Mouse (Mus musculus) erythroblast, embryonic 14.5 days (primary cell): ENCODE measurements around the gene Veph1. TPM values are rescaled to one million over a fixed set of nuclear protein-coding genes. Genes with fewer than 3 reads are reported as not detected.

Source experiments
- H3K27me3 ChIP-seq: 2 replicates; pipeline ENCODE4 v1.6.1; 2012; ENCODE audit warnings: inconsistent platforms; ENCODE audit not compliant: control insufficient read depth
- H3K36me3 ChIP-seq: 2 replicates; pipeline ENCODE4 v1.6.1; 2012; ENCODE audit warnings: mild to moderate bottlenecking, inconsistent platforms; ENCODE audit not compliant: control insufficient read depth
- H3K4me1 ChIP-seq: 2 replicates; pipeline ENCODE4 v1.6.1; 2012; ENCODE audit warnings: inconsistent platforms; ENCODE audit not compliant: control insufficient read depth
- H3K4me3 ChIP-seq: replicated peaks from 2 replicates; pipeline ENCODE3; 2012; ENCODE audit warnings: moderate library complexity, mild to moderate bottlenecking, inconsistent platforms
- H3K9me3 ChIP-seq: 2 replicates; pipeline ENCODE4 v1.6.1; 2012; ENCODE audit warnings: low read length, inconsistent platforms, mixed read lengths; ENCODE audit not compliant: control insufficient read depth
- GATA1 ChIP-seq: IDR thresholded peaks from 2 replicates; pipeline ENCODE4 v1.6.1; 2012; ENCODE audit warnings: low read length, inconsistent platforms, mixed read lengths
- TAL1 ChIP-seq: IDR thresholded peaks from 3 replicates; pipeline ENCODE4 v1.6.1; 2012; ENCODE audit warnings: low read length, inconsistent platforms, mixed read lengths
- polyA plus RNA-seq: library from polyadenylated mRNA; stranded (reverse); fragments of >175 nt; gene quantifications from 2 replicates; pipeline ENCODE4 v1.2.3, GENCODE M21; 2012

Gene Veph1
- polyA plus RNA-seq, 1 experiment = not detected

DNA sequence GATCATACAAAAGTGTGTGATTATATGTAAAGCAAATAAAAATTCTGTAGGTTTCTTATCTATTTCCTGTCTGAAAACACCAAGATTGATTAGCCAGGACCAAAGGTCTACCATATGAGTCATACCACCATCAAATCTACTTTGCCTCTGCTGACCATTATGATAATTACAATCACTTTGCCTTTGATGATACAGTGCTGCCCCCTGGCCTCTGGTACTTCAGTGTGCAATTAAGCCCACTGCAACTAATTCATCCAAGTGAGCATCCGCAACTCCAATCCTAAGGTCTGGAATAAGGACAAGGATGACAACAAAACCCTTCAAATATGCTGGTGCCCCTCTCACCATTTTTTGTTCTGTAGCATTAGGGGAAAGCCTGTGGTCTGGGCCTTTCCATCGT, 117.0 kb downstream of the Veph1 start:
- no peak overlapping the region for H3K4me3 ChIP-seq
- TF ChIP-seq TAL1 (no peak), GATA1 (no peak)
- H3K27me3 ChIP-seq = no peaks in the 10 kb centered on the region
- no peaks in the 10 kb centered on the region for H3K4me1 ChIP-seq
- H3K9me3 ChIP-seq = no peaks in the 10 kb centered on the region
- no peaks in the 10 kb centered on the region for H3K36me3 ChIP-seq

DNA sequence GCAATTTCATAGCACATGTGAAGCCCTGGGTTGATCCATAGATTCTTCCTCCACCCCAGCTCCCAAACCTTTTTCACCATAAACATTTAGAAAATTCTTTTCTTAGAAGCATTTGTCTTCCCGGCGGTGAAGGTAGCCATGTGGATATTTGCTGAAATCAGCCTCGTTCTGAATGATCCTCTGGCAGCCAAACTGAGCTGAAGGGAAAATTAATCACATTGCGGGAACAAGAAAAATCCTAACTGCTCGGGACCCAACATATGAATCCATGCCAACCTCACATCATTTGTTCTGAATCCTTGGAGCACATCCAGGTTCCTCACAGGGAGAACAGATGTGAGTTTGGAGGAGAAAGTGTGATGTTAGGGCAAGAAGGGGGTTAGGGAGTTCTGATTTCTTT, 123.7 kb downstream of the Veph1 start:
- H3K36me3 ChIP-seq = no peaks in the 10 kb centered on the region
- no peak overlapping the region for H3K4me3 ChIP-seq
- no peak for TF ChIP-seq TAL1
- TF ChIP-seq GATA1 = no peak
- no peaks in the 10 kb centered on the region for H3K27me3 ChIP-seq
- H3K4me1 ChIP-seq = no peaks in the 10 kb centered on the region
- no peaks in the 10 kb centered on the region for H3K9me3 ChIP-seq

DNA sequence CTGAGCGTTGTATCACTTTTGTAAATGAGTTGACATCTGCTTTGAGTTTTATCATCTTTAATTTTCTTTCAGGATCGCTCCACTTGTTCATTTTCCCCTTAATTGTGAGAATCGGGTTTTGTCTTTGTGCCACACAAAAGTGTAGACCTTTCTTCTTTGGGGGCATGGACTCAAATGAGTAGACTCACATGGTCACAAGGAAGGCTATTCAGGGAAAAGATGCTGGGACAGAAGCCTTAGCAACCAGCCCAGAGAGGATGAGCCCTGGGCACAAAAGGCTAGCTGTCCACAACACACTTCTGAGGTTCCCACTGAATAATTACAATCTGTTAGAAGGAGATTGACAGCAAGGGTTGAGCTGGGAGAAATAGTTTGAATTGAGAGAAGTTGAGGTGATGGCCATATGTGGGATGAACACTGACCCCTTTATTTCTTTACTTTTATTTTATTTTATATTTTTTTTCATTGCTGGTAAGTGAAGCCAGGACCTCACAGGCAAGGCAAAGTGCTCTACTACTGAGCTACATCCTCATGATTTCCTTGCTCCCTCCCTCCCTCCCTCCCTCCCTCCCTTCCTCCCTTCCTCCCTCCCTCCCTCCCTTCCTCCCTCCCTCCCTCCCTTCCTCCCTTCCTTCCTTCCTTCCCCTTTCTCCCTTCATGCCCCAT, 126.6 kb downstream of the Veph1 start:
- Histone ChIP-seq H3K36me3 (no peaks in the 10 kb centered on the region), H3K4me1 (no peaks in the 10 kb centered on the region), H3K9me3 (no peaks in the 10 kb centered on the region), H3K4me3 (no peak overlapping the region), H3K27me3 (no peaks in the 10 kb centered on the region)
- TF ChIP-seq GATA1 (no peak), TAL1 (no peak)

DNA sequence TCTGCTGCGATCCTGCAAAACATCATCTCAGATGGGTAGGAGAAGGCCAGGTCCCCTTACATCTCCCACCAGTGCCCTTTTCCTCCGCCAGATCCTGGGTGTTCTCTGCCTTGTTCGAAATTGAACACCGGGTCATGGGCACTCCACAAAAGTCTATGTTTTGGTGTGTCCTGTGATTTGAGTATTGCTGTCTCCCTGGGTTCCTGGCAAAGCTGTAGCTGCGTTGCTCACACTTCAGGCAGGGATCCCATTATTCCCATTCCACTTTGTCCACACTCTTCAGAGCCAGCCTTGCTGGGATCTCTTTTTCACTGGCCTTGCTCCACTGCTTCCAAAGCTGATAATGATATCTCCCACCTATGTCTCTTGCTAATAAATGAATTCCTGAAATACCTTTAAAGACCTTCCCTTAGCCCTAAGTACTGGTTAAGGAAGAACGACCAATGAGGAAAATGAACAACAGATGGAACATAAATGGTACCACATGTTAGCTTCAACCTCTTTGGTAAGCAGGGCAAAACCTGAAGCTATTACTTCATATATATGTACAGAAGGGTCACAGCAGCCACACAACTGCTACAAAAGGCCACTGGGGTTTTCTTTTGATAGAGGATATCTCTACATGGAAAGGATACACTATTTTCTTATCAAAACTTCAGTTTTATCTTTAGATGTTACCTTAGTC, 129.9 kb downstream of the Veph1 start:
- Histone ChIP-seq H3K4me1 (no peaks in the 10 kb centered on the region), H3K36me3 (no peaks in the 10 kb centered on the region), H3K27me3 (no peaks in the 10 kb centered on the region), H3K9me3 (no peaks in the 10 kb centered on the region), H3K4me3 (no peak overlapping the region)
- TF ChIP-seq GATA1 (no peak), TAL1 (no peak)

DNA sequence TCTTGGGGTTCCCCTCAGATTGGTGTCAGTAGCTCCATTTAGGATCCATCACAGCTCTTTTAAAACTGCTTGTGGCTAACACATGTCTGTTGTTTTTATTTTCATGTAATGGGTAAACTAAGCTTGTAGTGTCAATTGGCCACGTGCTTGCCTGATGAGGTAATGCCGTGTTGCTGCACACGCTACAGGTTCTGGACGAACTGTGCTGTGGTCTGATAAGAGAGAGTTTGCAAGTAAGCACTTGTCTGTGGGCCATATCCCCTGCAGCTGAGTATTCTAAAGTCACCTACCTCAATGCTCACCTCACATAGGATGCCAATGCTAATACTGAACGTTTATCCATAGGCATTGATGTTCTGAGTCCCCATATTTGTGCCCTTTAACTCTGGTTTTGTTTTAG, 131.6 kb downstream of the Veph1 start:
- Histone ChIP-seq H3K4me3 (no peak overlapping the region), H3K27me3 (no peaks in the 10 kb centered on the region), H3K36me3 (no peaks in the 10 kb centered on the region), H3K4me1 (no peaks in the 10 kb centered on the region), H3K9me3 (no peaks in the 10 kb centered on the region)
- no peak for TF ChIP-seq GATA1
- no peak for TF ChIP-seq TAL1

DNA sequence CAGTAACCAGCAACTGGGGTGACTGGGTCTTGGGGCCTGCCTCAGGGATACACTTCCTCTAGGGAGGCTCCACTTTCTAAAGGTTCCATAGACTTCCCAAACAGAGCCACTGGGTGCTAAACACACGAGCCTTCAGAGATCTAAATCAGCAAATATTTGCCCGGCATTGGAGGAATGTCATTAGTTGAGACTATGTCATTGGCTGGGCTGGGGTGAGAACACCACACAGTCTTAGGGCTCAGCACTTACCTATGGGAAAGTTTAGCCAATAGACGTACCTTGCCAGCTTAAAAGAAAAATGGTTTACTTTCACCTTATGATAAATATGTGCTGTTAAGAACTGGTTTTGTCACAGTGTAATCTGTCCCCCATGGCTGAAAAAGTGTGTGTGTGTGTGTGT, 132.1 kb downstream of the Veph1 start:
- no peaks in the 10 kb centered on the region for H3K4me1 ChIP-seq
- no peaks in the 10 kb centered on the region for H3K27me3 ChIP-seq
- H3K36me3 ChIP-seq = no peaks in the 10 kb centered on the region
- no peaks in the 10 kb centered on the region for H3K9me3 ChIP-seq
- TF ChIP-seq TAL1 (no peak), GATA1 (no peak)
- H3K4me3 ChIP-seq = no peak overlapping the region

DNA sequence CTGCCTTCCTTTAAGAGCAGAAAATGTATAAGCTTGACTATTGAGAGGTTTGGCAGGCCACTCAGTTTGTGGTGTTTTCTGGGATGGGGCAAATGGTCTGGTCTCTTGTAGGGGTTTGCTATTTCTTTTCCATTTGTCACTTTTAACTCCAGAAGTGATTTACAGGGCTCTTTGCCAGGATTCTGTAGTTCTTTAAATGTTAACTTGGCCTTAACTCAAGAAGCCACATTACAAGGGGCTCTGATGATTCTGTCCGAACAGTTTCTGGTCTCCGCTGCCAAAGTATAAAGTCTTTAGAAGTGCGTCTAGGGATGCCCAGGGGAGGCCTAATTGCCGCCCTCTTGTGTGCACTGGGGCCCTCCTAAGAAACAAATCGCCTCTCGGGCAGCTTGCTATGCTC, 134.0 kb downstream of the Veph1 start:
- Histone ChIP-seq H3K9me3 (no peaks in the 10 kb centered on the region), H3K36me3 (no peaks in the 10 kb centered on the region), H3K4me3 (no peak overlapping the region), H3K4me1 (no peaks in the 10 kb centered on the region), H3K27me3 (no peaks in the 10 kb centered on the region)
- TF ChIP-seq GATA1 = no peak
- no peak for TF ChIP-seq TAL1

DNA sequence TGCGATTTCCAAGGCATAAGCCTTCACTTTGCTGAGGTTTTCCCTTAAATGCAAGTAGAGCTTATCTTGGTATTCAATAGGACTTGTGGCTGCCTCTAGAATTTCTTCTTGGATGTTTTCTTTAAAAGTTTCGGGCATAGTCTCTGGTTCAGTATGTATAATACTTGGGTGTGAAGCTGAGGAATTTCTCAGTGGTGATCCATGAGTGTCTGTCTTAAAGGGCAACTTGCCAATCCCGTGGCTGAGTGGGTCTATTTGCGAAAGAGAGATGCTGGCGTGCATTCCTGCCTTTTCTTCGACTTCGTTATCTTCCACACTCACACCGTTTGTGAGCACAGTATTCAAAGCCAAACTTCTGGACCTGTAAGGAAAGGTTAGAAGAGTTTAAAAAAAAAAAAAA, 138.7 kb downstream of the Veph1 start:
- TF ChIP-seq GATA1 = no peak
- no peak for TF ChIP-seq TAL1
- H3K4me3 ChIP-seq = no peak overlapping the region
- no peaks in the 10 kb centered on the region for H3K36me3 ChIP-seq
- no peaks in the 10 kb centered on the region for H3K27me3 ChIP-seq
- no peaks in the 10 kb centered on the region for H3K4me1 ChIP-seq
- no peaks in the 10 kb centered on the region for H3K9me3 ChIP-seq

DNA sequence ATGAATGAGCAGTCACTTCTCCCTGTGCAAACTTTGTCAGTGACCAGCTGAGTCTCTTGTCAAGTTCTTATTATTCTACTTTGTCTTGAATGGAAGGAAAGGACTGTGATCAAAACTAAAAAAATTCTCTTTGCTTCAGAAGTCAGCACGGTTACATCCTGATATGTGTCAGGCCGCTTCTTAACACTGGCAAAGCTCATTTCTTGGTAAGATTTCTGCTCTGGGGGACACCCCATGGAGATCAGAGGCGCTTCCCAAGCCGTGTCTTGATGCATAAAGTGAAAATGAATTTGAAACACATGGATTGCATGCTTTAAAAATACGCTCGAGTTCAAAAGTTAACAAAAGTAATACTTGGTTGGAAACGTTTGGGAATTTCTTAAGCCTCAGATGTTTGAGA, 159.0 kb downstream of the Veph1 start:
- Histone ChIP-seq H3K36me3 (no peaks in the 10 kb centered on the region), H3K4me3 (no peak overlapping the region), H3K27me3 (no peaks in the 10 kb centered on the region), H3K4me1 (no peaks in the 10 kb centered on the region), H3K9me3 (no peaks in the 10 kb centered on the region)
- TF ChIP-seq TAL1 (no peak), GATA1 (no peak)
